Mouse (Mus musculus): ENCODE measurements around the gene Runx2.

- TF ChIP-seq CTCF (IDR thresholded peaks at IDR 0.05; ENCODE audit: extremely low read depth, insufficient read length, insufficient replicate concordance, low read depth, low read length) (no peak), POLR2A (IDR thresholded peaks at IDR 0.05; ENCODE audit: low read depth, low read length) (no peak)
These were observed 196.9 kb downstream of the Runx2 start for GRCm38 (mm10) chr17:44617741-44618140.
